Mouse (Mus musculus): ENCODE data around the gene Uhrf1bp1. TPM values are rescaled to one million over a fixed set of nuclear protein-coding genes. Genes with fewer than 3 reads are reported as not detected.

Uhrf1bp1 gene
- polyA plus RNA-seq, 1 experiment from 2014 or later, result 7.4 TPM

DNA sequence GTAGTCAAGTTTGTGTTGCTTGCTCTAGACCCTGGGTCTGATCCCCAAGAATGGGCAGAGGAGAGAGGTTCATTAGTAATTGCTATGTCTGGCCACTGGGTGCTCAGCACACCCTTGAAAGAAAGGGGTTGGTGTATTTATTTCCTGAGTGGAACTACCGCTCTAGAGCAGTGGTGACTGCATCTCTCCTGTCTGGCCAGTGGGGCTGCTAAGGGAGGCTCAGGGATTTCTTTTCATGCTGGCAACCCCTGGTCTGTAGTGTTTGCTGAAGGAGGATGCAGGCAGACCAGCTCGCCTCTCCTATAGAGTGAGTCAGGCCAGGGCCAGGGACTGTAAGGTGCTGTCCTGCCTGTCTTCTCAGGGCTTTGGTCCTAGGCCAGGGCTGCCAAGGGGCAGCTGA, 90.9 kb downstream of the Uhrf1bp1 start:
- no peak overlapping the region for H3K4me2 ChIP-seq (replicated peaks; ENCODE audit: low read depth, low read length)
- no peaks in the 10 kb centered on the region for H3K27me3 ChIP-seq (ENCODE audit: control insufficient read depth, insufficient read depth, low read length)
- no peak overlapping the region for H3K9ac ChIP-seq (ENCODE audit: low read depth, low read length)
- no peak overlapping the region for H3K4me3 ChIP-seq (ENCODE audit: low read length)
- no peaks in the 10 kb centered on the region for H3K9me3 ChIP-seq (ENCODE audit: control insufficient read depth, low read length)
- no peak overlapping the region for H3K27ac ChIP-seq (ENCODE audit: low read depth, low read length)
- H3K4me1 ChIP-seq (ENCODE audit: control insufficient read depth, insufficient read depth, low read length), result peaks cover 19% of the 10 kb centered on the region
- no peaks in the 10 kb centered on the region for H3K36me3 ChIP-seq (ENCODE audit: control insufficient read depth, insufficient read depth, low read length)
- ATAC-seq (ENCODE audit: low FRiP score, low TSS enrichment), result no peak
- WGBS, result 80% methylated on average over 2 of the region's 2 CpGs

Other genes starting within 250 kb of the Uhrf1bp1 start
- gene Nudt3, start 232.9 kb upstream of the Uhrf1bp1 start, polyA plus RNA-seq (2014; fragmentation: Nextera tagmentation; extraction: Ambion mirVana), result 32.2 and 74.9 TPM in 2 replicates
- not detected in 2 replicates for gene RPS10-NUDT3, start 221.2 kb upstream of the Uhrf1bp1 start, polyA plus RNA-seq (2014; fragmentation: Nextera tagmentation; extraction: Ambion mirVana)
- 1,163 and 1,521 TPM in 2 replicates for gene Rps10, start 219.8 kb upstream of the Uhrf1bp1 start, polyA plus RNA-seq (2014; fragmentation: Nextera tagmentation; extraction: Ambion mirVana)
- gene Pacsin1, start 200.9 kb upstream of the Uhrf1bp1 start, polyA plus RNA-seq (2014; fragmentation: Nextera tagmentation; extraction: Ambion mirVana), result 1.3 and 1.7 TPM in 2 replicates
- gene Spdef, start 127.5 kb upstream of the Uhrf1bp1 start, polyA plus RNA-seq (2014; fragmentation: Nextera tagmentation; extraction: Ambion mirVana), result 0.19 and 0.20 TPM in 2 replicates
- gene D17Wsu92e, start 35.8 kb upstream of the Uhrf1bp1 start, polyA plus RNA-seq (2014; fragmentation: Nextera tagmentation; extraction: Ambion mirVana), result 15.3 and 21.6 TPM in 2 replicates
- gene Snrpc, start 18.3 kb upstream of the Uhrf1bp1 start, polyA plus RNA-seq (2014; fragmentation: Nextera tagmentation; extraction: Ambion mirVana), result 349 and 425 TPM in 2 replicates
- 8.0 and 14.2 TPM in 2 replicates for gene Anks1, start 52.9 kb downstream of the Uhrf1bp1 start, polyA plus RNA-seq (2014; fragmentation: Nextera tagmentation; extraction: Ambion mirVana)
- gene Taf11, start 53.4 kb downstream of the Uhrf1bp1 start, polyA plus RNA-seq (2014; fragmentation: Nextera tagmentation; extraction: Ambion mirVana), result 76.6 and 77.5 TPM in 2 replicates
- 4.9 and 5.8 TPM in 2 replicates for gene Tcp11, start 224.2 kb downstream of the Uhrf1bp1 start, polyA plus RNA-seq (2014; fragmentation: Nextera tagmentation; extraction: Ambion mirVana)

Measured in kidney, embryonic 14.5 days (tissue).